Mouse (Mus musculus): ENCODE results near the gene Sema4d.

DNA sequence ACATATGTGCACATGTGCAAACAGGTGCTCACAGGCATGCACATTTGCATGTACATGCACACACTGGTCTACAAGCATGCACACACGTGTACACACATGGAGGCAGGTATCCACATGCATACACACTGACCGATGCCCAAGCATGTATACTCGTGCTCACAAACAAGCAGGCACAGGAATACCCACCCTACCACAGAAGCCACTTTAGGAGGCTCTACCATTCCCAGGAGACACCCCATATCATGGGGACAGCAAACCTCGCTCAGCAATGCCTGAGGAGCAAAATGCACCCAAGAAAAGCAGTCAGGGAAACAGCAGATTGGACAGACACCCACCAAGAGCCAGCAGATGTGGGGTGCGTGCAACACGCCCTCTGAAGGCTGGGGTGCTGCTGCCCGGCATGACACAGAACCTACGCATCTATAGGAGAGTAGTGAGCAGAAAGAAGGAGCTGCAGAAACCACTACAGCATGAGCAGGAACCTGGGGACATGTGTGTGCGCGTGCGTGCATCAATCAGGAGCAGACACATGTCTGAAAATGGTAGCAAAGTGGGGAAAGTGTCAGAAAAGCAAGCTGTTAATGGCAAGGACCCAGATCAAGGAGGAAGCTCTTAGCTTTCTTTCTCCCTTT is 15.1 kb downstream of the Sema4d start:
- TF ChIP-seq CTCF (IDR thresholded peaks at IDR 0.05; ENCODE audit: control insufficient read depth, insufficient read depth, low read length) (no peak), POLR2A (IDR thresholded peaks at IDR 0.05; ENCODE audit: borderline replicate concordance, control insufficient read depth, low read depth, low read length) (no peak)
